Mouse (Mus musculus) hindbrain, embryonic 14.5 days (tissue): ENCODE measurements at regions not wholly inside any gene's neighbourhood (a gene's known extent, or its start where the extent isn't known, plus 50 kb on each side); places are given as distances from the start of the nearest gene placed in this dataset.

Experiments
- ATAC-seq: fragments of 200-750 bp; cut with Nextera tagmentation; 2 replicates; pipeline ENCODE4 v1.8.0; 2017; ENCODE audit warnings: moderate number of reproducible peaks, mild to moderate bottlenecking, moderate TSS enrichment, moderate library complexity; ENCODE audit not compliant: low FRiP score
- DNase-seq: peaks from one replicate; pipeline ENCODE4 v3.0.0-alpha.2; 2015; ENCODE audit warnings: low spot score
- H3K27ac ChIP-seq: fragments of 300-500 bp; sonication (generic); 2 replicates; pipeline ENCODE4 v1.5.1; 2014; ENCODE audit warnings: mild to moderate bottlenecking, moderate library complexity
- H3K27me3 ChIP-seq: fragments of 300-500 bp; sonication (generic); 2 replicates; pipeline ENCODE4 v1.6.1; 2014; ENCODE audit warnings: mild to moderate bottlenecking, low read length, mixed read lengths; ENCODE audit not compliant: control insufficient read depth, insufficient read depth
- H3K36me3 ChIP-seq: fragments of 300-500 bp; sonication (generic); replicated peaks from 2 replicates; pipeline ENCODE4 v1.6.1; 2014; ENCODE audit not compliant: control insufficient read depth, insufficient read depth
- H3K4me1 ChIP-seq: fragments of 300-500 bp; sonication (generic); replicated peaks from 2 replicates; pipeline ENCODE4 v1.6.1; 2014; ENCODE audit warnings: antibody characterized with exemption, low read length, mixed read lengths; ENCODE audit not compliant: control insufficient read depth, insufficient read depth
- H3K4me2 ChIP-seq: fragments of 300-500 bp; sonication (generic); replicated peaks from 2 replicates; pipeline ENCODE4 v1.6.1; 2014; ENCODE audit warnings: mild to moderate bottlenecking, moderate library complexity
- H3K4me3 ChIP-seq: fragments of 300-500 bp; sonication (generic); replicated peaks from 2 replicates; pipeline ENCODE4 v1.5.1; 2014; ENCODE audit warnings: mild to moderate bottlenecking, low read length
- H3K9ac ChIP-seq: fragments of 300-500 bp; sonication (generic); 2 replicates; pipeline ENCODE4 v1.6.1; 2014
- H3K9me3 ChIP-seq: fragments of 300-500 bp; sonication (generic); 2 replicates; pipeline ENCODE4 v1.6.1; 2016; ENCODE audit warnings: low read length; ENCODE audit not compliant: control insufficient read depth
- WGBS: fragments of 180-500 bp; shearing (Covaris S2); extraction: QIAGEN DNeasy Blood & Tissue Kit; methylation state at CpG from one replicate; pipeline ENCODE4 v1.1.7; 2014; 5-methylcytosine and 5-hydroxymethylcytosine counted together

GRCm38 (mm10) chr15:59707081-59707480, 309.3 kb downstream of the 4933412E24Rik start:
- Histone ChIP-seq H3K4me3 (no peak overlapping the region), H3K27me3 (no peaks in the 10 kb centered on the region), H3K4me1 (no peaks in the 10 kb centered on the region), H3K9ac (no peak overlapping the region), H3K27ac (no peak overlapping the region), H3K36me3 (no peaks in the 10 kb centered on the region), H3K4me2 (no peak overlapping the region), H3K9me3 (no peaks in the 10 kb centered on the region)
- ATAC-seq (no peak), DNase-seq (no peak)
- 91% methylated on average over 8 of the region's 8 CpGs for WGBS
